Mouse (Mus musculus) megakaryocyte, adult 5-6 weeks (primary cell): ENCODE measurements at regions not wholly inside any gene's neighbourhood (a gene's known extent, or its start where the extent isn't known, plus 50 kb on each side); places are given as distances from the start of the nearest gene placed in this dataset.

Source experiments
- ATAC-seq: 2 replicates; pipeline ENCODE4 v1.8.0; 2016; ENCODE audit warnings: mild to moderate bottlenecking, inconsistent platforms; ENCODE audit not compliant: poor library complexity, severe bottlenecking

- ATAC-seq, result no peak
These were observed 144.1 kb downstream of the Klf7 start for GRCm38 (mm10) chr1:63977956-63978355.

GRCm38 (mm10) chr1:63977302-63977888, 144.7 kb downstream of the Klf7 start:
- ATAC-seq, result no peak

GRCm38 (mm10) chr1:63976862-63977261, 145.2 kb downstream of the Klf7 start:
- no peak for ATAC-seq

GRCm38 (mm10) chr1:63967849-63968248, 154.2 kb downstream of the Klf7 start:
- no peak for ATAC-seq

- ATAC-seq, result no peak
These were observed 156.6 kb downstream of the Klf7 start for GRCm38 (mm10) chr1:63965446-63965845.

- no peak for ATAC-seq
These were observed 157.6 kb downstream of the Klf7 start for GRCm38 (mm10) chr1:63964519-63964918.

GRCm38 (mm10) chr1:63955701-63956355, 166.3 kb downstream of the Klf7 start:
- no peak for ATAC-seq

- ATAC-seq, result no peak
These were observed 167.1 kb downstream of the Klf7 start for GRCm38 (mm10) chr1:63954876-63955513.

GRCm38 (mm10) chr1:63954172-63954571, 167.9 kb downstream of the Klf7 start:
- ATAC-seq, result no peak

- peak; percentile 91 for ATAC-seq
These were observed 168.7 kb downstream of the Klf7 start for GRCm38 (mm10) chr1:63953229-63953883.

GRCm38 (mm10) chr1:63951663-63952062, 170.4 kb downstream of the Klf7 start:
- ATAC-seq, result no peak

- ATAC-seq, result no peak
These were observed 174.8 kb downstream of the Klf7 start for GRCm38 (mm10) chr1:63947278-63947677.

- 0 out of 2 replicates have a peak, but pooled peaks have one; percentile 33 for ATAC-seq
These were observed 175.2 kb downstream of the Klf7 start for GRCm38 (mm10) chr1:63946834-63947233.

- ATAC-seq, result no peak
These were observed 175.7 kb upstream of the 4933402D24Rik start for GRCm38 (mm10) chr1:63944786-63945185.

- ATAC-seq, result no peak
These were observed 169.3 kb upstream of the 4933402D24Rik start for GRCm38 (mm10) chr1:63938416-63938815.

- no peak for ATAC-seq
These were observed 168.4 kb upstream of the 4933402D24Rik start for GRCm38 (mm10) chr1:63937480-63937879.

GRCm38 (mm10) chr1:63934570-63935280, 165.7 kb upstream of the 4933402D24Rik start:
- ATAC-seq, result no peak

- no peak for ATAC-seq
These were observed 163.4 kb upstream of the 4933402D24Rik start for GRCm38 (mm10) chr1:63932484-63932883.

- no peak for ATAC-seq
These were observed 160.5 kb upstream of the 4933402D24Rik start for GRCm38 (mm10) chr1:63929362-63930125.

- no peak for ATAC-seq
These were observed 159.8 kb upstream of the 4933402D24Rik start for GRCm38 (mm10) chr1:63928850-63929249.
